Mouse (Mus musculus): Measurements from ENCODE around the gene Cobl. TPM values are rescaled to one million over a fixed set of nuclear protein-coding genes. Genes with fewer than 3 reads are reported as not detected.

Cobl gene
- total RNA-seq, 1 experiment, result 36.5 TPM

- in situ Hi-C loops (cut with MboI; ENCODE audit: low sequenced_read_pairs in 2 of 2, unreplicated experiment in 2 of 2), result no loop called here
- Histone ChIP-seq H3K4me1 (ENCODE audit: control insufficient read depth in 2 of 2, insufficient read depth in 2 of 2, low read length in 2 of 2, poor library complexity in 1 of 2) (peaks cover 5 to 8% of the 10 kb centered on the region in 2 experiments; a peak in 3 of 4 replicates), H3K9ac (ENCODE audit: insufficient read depth, low read depth, low read length, poor library complexity, severe bottlenecking) (no peak overlapping the region), H3K27ac (ENCODE audit: insufficient read depth, low read depth, low read length, poor library complexity, severe bottlenecking) (no peak overlapping the region), H3K9me3 (ENCODE audit: control insufficient read depth, insufficient read depth, low read depth, low read length) (no peaks in the 10 kb centered on the region), H3K36me3 (ENCODE audit: control insufficient read depth, insufficient read depth, low read length, poor library complexity, severe bottlenecking) (no peaks in the 10 kb centered on the region), H3K4me3 (ENCODE audit: insufficient read depth in 1 of 2, low read depth in 1 of 2, low read length in 2 of 2, poor library complexity in 1 of 2, severe bottlenecking in 1 of 2) (no peak overlapping the region)
- TF ChIP-seq ZC3H11A (IDR thresholded peaks at IDR 0.05; ENCODE audit: borderline replicate concordance, low read depth, low read length), result no peak
- no peak for TF ChIP-seq ZNF384 (IDR thresholded peaks at IDR 0.05; ENCODE audit: low read depth, low read length)
- no peak for TF ChIP-seq MAFK (IDR thresholded peaks at IDR 0.05; ENCODE audit: insufficient read depth, low read depth, low read length)
- TF ChIP-seq CHD2 (IDR thresholded peaks at IDR 0.05; ENCODE audit: low read depth, low read length), result no peak
- no peak for TF ChIP-seq HCFC1 (IDR thresholded peaks at IDR 0.05; ENCODE audit: borderline replicate concordance, insufficient read depth, low read length)
- DNase-seq (ENCODE audit: low read depth, low spot score), result no peak
Measured at GRCm38 (mm10) chr11:12430231-12431041, 34.3 kb downstream of the Cobl start.

- DNase-seq (ENCODE audit: low read depth, low spot score), result no peak
- in situ Hi-C loops (cut with MboI; ENCODE audit: low sequenced_read_pairs in 2 of 2, unreplicated experiment in 2 of 2), result no loop called here
Measured at GRCm38 (mm10) chr11:12426746-12427145, 38.0 kb downstream of the Cobl start.

GRCm38 (mm10) chr11:12424205-12424604, 40.6 kb downstream of the Cobl start:
- Histone ChIP-seq H3K9ac (ENCODE audit: insufficient read depth, low read depth, low read length, poor library complexity, severe bottlenecking) (no peak overlapping the region), H3K4me1 (ENCODE audit: control insufficient read depth in 2 of 2, insufficient read depth in 2 of 2, low read length in 2 of 2, poor library complexity in 1 of 2) (peaks cover 3 to 4% of the 10 kb centered on the region in 2 experiments), H3K36me3 (ENCODE audit: control insufficient read depth, insufficient read depth, low read length, poor library complexity, severe bottlenecking) (peaks cover 2% of the 10 kb centered on the region; the same call in 1 of the 2 replicates), H3K9me3 (ENCODE audit: control insufficient read depth, insufficient read depth, low read depth, low read length) (no peaks in the 10 kb centered on the region), H3K27ac (ENCODE audit: insufficient read depth, low read depth, low read length, poor library complexity, severe bottlenecking) (no peak overlapping the region), H3K4me3 (ENCODE audit: insufficient read depth in 1 of 2, low read depth in 1 of 2, low read length in 2 of 2, poor library complexity in 1 of 2, severe bottlenecking in 1 of 2) (no peak overlapping the region)
- no peak for DNase-seq (ENCODE audit: low read depth, low spot score)
- no peak for TF ChIP-seq CHD2 (IDR thresholded peaks at IDR 0.05; ENCODE audit: low read depth, low read length)
- TF ChIP-seq ZC3H11A (IDR thresholded peaks at IDR 0.05; ENCODE audit: borderline replicate concordance, low read depth, low read length), result no peak
- TF ChIP-seq ZNF384 (IDR thresholded peaks at IDR 0.05; ENCODE audit: low read depth, low read length), result no peak
- no peak for TF ChIP-seq HCFC1 (IDR thresholded peaks at IDR 0.05; ENCODE audit: borderline replicate concordance, insufficient read depth, low read length)
- no peak for TF ChIP-seq MAFK (IDR thresholded peaks at IDR 0.05; ENCODE audit: insufficient read depth, low read depth, low read length)
- in situ Hi-C loops (cut with MboI; ENCODE audit: low sequenced_read_pairs in 2 of 2, unreplicated experiment in 2 of 2), result no loop called here

More at GRCm38 (mm10) chr11:12426746-12427145, 38.0 kb downstream of the Cobl start:
- no peak for TF ChIP-seq CHD2 (IDR thresholded peaks at IDR 0.05; ENCODE audit: low read depth, low read length)
- TF ChIP-seq HCFC1 (IDR thresholded peaks at IDR 0.05; ENCODE audit: borderline replicate concordance, insufficient read depth, low read length), result no peak
- no peak for TF ChIP-seq ZC3H11A (IDR thresholded peaks at IDR 0.05; ENCODE audit: borderline replicate concordance, low read depth, low read length)
- no peak for TF ChIP-seq ZNF384 (IDR thresholded peaks at IDR 0.05; ENCODE audit: low read depth, low read length)
- TF ChIP-seq MAFK (IDR thresholded peaks at IDR 0.05; ENCODE audit: insufficient read depth, low read depth, low read length), result no peak
- no peak overlapping the region for H3K4me3 ChIP-seq (ENCODE audit: insufficient read depth in 1 of 2, low read depth in 1 of 2, low read length in 2 of 2, poor library complexity in 1 of 2, severe bottlenecking in 1 of 2)
- no peaks in the 10 kb centered on the region for H3K9me3 ChIP-seq (ENCODE audit: control insufficient read depth, insufficient read depth, low read depth, low read length)
- no peaks in the 10 kb centered on the region for H3K36me3 ChIP-seq (ENCODE audit: control insufficient read depth, insufficient read depth, low read length, poor library complexity, severe bottlenecking)
- no peak overlapping the region for H3K9ac ChIP-seq (ENCODE audit: insufficient read depth, low read depth, low read length, poor library complexity, severe bottlenecking)
- peaks cover 3 to 6% of the 10 kb centered on the region in 2 experiments for H3K4me1 ChIP-seq (ENCODE audit: control insufficient read depth in 2 of 2, insufficient read depth in 2 of 2, low read length in 2 of 2, poor library complexity in 1 of 2)
- H3K27ac ChIP-seq (ENCODE audit: insufficient read depth, low read depth, low read length, poor library complexity, severe bottlenecking), result no peak overlapping the region

GRCm38 (mm10) chr11:12421183-12421582, 43.6 kb downstream of the Cobl start:
- Histone ChIP-seq H3K9me3 (ENCODE audit: control insufficient read depth, insufficient read depth, low read depth, low read length) (no peaks in the 10 kb centered on the region), H3K9ac (ENCODE audit: insufficient read depth, low read depth, low read length, poor library complexity, severe bottlenecking) (no peak overlapping the region), H3K4me1 (ENCODE audit: control insufficient read depth in 2 of 2, insufficient read depth in 2 of 2, low read length in 2 of 2, poor library complexity in 1 of 2) (peaks cover 0 to 4% of the 10 kb centered on the region in 2 experiments), H3K36me3 (ENCODE audit: control insufficient read depth, insufficient read depth, low read length, poor library complexity, severe bottlenecking) (peaks cover 4% of the 10 kb centered on the region; the same call in 1 of the 2 replicates), H3K27ac (ENCODE audit: insufficient read depth, low read depth, low read length, poor library complexity, severe bottlenecking) (no peak overlapping the region), H3K4me3 (ENCODE audit: insufficient read depth in 1 of 2, low read depth in 1 of 2, low read length in 2 of 2, poor library complexity in 1 of 2, severe bottlenecking in 1 of 2) (no peak overlapping the region)
- DNase-seq (ENCODE audit: low read depth, low spot score), result no peak
- in situ Hi-C loops (cut with MboI; ENCODE audit: low sequenced_read_pairs in 2 of 2, unreplicated experiment in 2 of 2), result no loop called here
- TF ChIP-seq ZNF384 (IDR thresholded peaks at IDR 0.05; ENCODE audit: low read depth, low read length), result no peak
- TF ChIP-seq MAFK (IDR thresholded peaks at IDR 0.05; ENCODE audit: insufficient read depth, low read depth, low read length), result no peak
